Mouse (Mus musculus): ENCODE measurements around the gene Dohh.

DNA sequence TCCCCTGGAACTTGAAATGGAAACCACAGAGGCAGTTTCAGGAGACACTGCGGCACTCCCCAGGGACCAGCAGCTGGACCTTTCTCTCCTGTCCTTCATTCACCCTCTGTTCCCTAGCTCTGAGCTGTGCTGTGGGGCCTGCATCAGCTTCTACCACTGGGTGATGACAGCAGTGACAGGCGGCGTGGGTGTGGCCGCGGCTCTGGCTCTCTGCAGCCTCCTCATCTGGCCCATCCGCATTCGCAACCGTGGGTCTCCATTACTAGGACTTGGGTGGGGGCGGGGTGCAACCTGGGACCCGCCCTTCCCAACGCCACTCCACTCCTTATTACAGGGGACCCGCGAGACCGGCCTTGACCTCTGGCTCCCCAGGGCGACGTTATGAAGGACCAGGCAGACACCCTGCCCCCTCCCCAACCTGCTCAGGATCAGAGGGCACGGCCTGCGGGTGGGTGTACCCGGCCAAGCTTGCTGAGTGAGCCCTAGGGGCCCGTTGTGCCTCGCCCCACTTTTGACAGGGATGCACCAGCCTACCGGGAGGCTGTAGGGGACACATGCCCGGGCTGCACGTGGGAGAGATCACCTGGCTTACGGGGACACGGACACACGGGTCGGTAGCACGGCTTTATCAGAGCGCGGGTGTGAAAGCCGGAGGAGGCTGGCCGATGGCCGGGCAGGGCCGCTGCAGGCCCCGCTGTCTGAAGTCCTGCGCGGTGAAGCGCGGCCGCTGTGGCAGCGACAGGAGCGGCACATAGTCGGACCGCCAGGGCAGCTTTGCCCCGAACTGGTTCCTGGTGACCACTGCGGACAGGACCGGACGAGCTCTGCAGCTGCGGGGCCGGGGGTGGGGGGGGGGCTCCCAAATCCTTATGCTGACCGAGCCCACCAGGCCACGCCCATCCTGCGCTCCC is 20.5 kb upstream of the Dohh start:
- TF ChIP-seq POLR2A (IDR thresholded peaks at IDR 0.05; ENCODE audit: low read depth, low read length) (no peak), EP300 (IDR thresholded peaks at IDR 0.05; ENCODE audit: low read length) (no peak)

Measured in CH12.LX (cell line).